Mouse (Mus musculus) embryonic stem cell, embryonic (primary cell): ENCODE results near the gene Mis18a.

ENCODE experiments used
- CTCF ChIA-PET, 4 experiments: fragments of 300-600 bp in 2 of 4; fragments of 350-600 bp in 2 of 4; sonication (Branson Sonifier 250); formaldehyde crosslinking; loops; one replicate each; lab custom pipeline; 2022; ENCODE audit warnings: inconsistent platforms in 2 of 4; lab: Charles Lee
- POLR2A ChIA-PET, 4 experiments: fragments of 300-600 bp in 2 of 4; fragments of 350-600 bp in 2 of 4; sonication (Branson Sonifier 250); formaldehyde crosslinking; loops; one replicate each; lab custom pipeline; 2022; ENCODE audit warnings: antibody characterized with exemption in 4 of 4, inconsistent platforms in 1 of 4; lab: Charles Lee

The Mis18a gene

GRCm38 (mm10) chr16:90727233-90728115, at the start of gene Mis18a:
Mis18a (minus strand) TSS chr16:90727404.
- ChIA-PET POLR2A (interaction anchor here in 3 of 4 experiments (0.6 to 2.7 kb wide), 21 partner anchors 10 to 869 kb away, joined by 3 to 14 read pairs (median 4); partner anchors contain the start of genes Mrap (in 2 of the 3), Cfap298 (in 1 of the 3) and Paxbp1 (in 1 of the 3)), CTCF (interaction anchor here (0.6 to 1.7 kb wide), 5 partner anchors 15 to 92 kb away, joined by 3 to 7 read pairs (median 5); no protein-coding TSS in a partner anchor)

DNA sequence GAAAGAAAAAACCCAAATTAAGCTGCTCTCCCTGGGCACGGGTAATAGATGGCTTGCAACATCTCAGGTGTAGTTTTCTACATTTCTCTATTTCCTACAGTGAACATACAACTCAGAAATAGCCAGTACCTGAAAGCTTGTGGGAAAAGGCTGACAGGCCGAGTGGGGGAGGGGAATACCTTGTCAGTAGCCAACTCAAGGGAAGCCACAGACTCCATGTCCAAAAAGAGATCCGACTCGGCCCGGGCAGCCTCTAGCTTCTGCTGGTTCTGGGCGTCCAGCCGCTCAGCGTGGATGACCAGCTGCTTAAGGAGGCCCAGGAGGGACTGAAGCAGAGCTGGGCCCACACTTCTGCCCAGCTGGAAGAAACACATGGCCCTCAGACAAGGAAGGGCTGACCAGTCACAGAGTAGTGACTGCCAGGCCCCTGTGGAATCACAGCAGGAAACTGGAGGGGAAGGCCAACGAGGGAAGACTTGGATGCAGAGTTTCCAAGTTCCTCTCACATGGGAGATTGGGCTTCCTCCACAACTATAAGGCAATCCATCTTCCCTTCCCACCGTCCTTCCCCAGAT, 48.8 kb upstream of the Mis18a start:
- CTCF ChIA-PET: no interaction called here
- POLR2A ChIA-PET: interaction anchor here in 2 of 4 experiments (0.5 to 1.0 kb wide), 5 partner anchors 23 to 134 kb away, joined by 3 read pairs; partner anchors contain the start of gene Mis18a (in 1 of the 2)

DNA sequence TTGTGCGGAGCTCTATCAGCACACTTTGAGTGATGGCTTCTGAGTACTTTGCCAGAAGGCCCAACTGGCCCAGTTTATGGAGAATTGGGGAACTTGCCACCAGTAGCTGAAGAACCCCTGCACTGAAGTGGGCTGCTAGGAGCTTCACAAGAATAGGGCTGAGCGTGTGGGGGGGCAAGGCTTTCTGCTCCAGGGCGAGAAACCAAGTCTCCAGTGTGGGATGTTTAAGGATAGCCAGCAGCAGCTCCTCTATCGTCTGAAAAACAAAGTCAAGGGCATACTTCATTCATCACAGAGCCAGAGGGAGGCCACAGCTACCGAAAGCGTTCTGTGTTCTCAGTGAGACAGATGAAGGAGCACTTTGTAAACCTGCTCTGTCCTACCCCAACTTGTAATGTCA, 47.4 kb upstream of the Mis18a start:
- CTCF ChIA-PET: interaction anchor here in 1 of 4 experiments (0.6 kb wide), 1 partner anchor 20 kb away, joined by 4 read pairs; no protein-coding TSS in a partner anchor
- POLR2A ChIA-PET: interaction anchor here in 2 of 4 experiments (1.1 to 1.7 kb wide), 2 partner anchors 55 to 270 kb away, joined by 3 to 4 read pairs; partner anchors contain the start of gene Paxbp1 (in 1 of the 2)

GRCm38 (mm10) chr16:90774216-90774615, 47.0 kb upstream of the Mis18a start:
- POLR2A ChIA-PET: interaction anchor here in 2 of 4 experiments (1.0 to 1.7 kb wide), 5 partner anchors 9 to 270 kb away, joined by 3 to 4 read pairs (median 3); partner anchors contain the start of gene Paxbp1 (in 1 of the 2)
- CTCF ChIA-PET: no interaction called here

- ChIA-PET POLR2A (interaction anchor here in 3 of 4 experiments (0.6 to 1.6 kb wide), 9 partner anchors 9 to 168 kb away, joined by 3 to 5 read pairs (median 3); partner anchors contain the start of gene Cfap298 (in 1 of the 3)), CTCF (interaction anchor here in 1 of 4 experiments (0.6 kb wide), 1 partner anchor 453 kb away, joined by 4 read pairs; no protein-coding TSS in a partner anchor)
These were observed 39.8 kb upstream of the Mis18a start for GRCm38 (mm10) chr16:90766919-90767454.

DNA sequence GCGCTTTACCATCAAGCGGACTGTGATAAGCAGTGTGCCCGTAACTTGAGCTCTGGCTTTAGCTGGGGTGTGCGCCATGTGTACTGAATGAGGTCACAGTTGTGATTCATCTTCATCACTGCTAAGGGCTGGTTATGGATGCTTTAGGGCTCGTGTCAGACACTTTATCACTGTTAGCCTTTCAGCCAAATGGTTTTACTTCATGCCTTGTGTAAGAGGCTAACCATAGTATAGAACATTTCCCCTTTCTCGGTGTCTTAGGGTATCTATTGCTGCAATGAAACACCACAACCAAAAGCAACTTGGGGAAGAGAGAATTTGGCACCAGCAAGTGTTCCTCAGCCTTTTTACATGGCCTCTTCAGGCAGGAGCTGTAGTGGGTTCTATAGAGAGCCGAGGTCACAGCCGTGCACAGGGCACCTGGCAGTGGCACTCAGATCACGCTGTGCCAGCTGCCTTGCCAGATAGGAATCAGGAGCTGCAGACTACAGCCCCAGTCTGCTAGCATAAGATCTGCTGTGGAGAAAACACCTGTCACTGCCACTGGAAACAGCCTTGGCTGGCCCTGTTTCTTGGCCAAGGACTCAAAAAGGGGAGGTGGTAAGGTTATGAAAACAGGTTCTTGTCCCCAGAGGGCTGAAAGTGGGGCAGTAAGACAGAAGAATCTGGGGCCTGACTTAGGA, 38.1 kb upstream of the Mis18a start:
- POLR2A ChIA-PET: interaction anchor here in 1 of 4 experiments (1.4 kb wide), 1 partner anchor 8 kb away, joined by 3 read pairs; no protein-coding TSS in a partner anchor
- CTCF ChIA-PET: no interaction called here

- CTCF ChIA-PET: no interaction called here
- POLR2A ChIA-PET: no interaction called here
These were observed 33.3 kb upstream of the Mis18a start for GRCm38 (mm10) chr16:90760515-90760914.

DNA sequence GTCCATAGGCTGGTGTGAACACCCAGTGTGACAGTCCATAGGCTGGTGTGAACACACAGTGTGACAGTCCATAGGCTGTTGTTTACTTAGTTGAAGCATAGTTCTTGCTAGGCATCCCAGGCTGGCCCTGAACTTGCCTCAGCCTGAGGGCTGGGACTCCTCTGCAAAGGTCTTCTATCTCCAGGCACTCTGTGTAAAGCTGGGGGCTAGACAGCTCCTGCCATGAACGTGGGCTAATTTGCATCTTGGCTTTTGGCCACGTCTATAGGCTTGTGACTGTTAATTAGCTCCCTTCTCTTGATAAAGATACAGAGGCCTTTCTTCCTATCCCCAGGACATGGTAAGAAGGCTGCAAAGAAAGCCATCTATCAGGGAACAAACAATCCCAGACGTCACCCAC, 32.1 kb upstream of the Mis18a start:
- ChIA-PET POLR2A (interaction anchor here in 1 of 4 experiments (0.6 to 2.2 kb wide), 2 partner anchors 8 to 27 kb away, joined by 3 to 5 read pairs; no protein-coding TSS in a partner anchor), CTCF (no interaction called here)

DNA sequence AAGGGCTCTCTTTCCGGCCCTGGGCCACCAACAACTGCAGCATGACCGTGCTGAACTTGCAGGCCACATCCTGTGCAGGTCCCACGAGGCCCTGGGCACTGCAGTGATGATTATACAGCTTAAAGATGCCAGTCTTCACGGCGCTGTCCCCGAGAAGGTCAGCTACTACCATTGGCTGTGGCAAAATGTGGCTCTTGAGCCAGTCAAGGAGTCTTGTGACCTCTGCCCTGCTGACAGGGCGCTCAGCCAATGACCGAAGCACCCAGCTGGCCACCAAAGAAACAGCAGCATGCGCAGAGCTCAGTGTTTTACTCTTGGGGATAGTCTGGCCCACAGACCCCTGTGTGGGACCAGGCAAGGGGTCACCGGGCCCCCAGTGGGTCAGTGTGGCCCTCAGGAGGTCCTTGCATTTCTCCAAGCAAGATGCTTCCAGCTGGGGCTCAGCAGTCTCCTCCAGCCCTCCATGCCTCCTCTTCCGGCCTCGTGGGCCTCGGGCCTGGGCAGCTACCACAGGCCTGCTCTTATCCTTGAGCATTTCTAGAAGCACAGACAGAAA, 26.3 kb upstream of the Mis18a start:
- ChIA-PET CTCF (no interaction called here), POLR2A (interaction anchor here in 2 of 4 experiments (0.9 to 1.2 kb wide), 4 partner anchors 22 to 279 kb away, joined by 3 read pairs; partner anchors contain the start of gene Mis18a (in 1 of the 2))

DNA sequence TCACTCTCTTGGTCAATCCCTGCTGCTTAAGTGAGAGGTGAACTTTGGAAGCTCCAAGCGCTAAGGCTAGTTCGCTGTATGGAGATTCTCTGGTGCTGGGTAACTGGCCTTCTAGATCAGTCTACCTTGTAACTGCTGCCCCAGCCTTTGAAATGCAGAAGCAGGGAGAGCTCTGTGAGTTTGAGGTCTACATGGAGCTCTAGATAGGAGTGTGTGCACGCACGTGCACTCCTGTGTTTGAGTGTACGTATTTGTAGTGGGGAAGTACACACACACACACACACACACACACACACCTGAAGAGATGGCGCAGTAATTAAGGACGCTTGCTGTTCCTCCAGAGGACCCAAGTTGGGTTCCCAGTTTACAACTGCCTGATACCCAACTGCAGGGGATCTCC, 21.0 kb upstream of the Mis18a start:
- ChIA-PET POLR2A (interaction anchor here in 2 of 4 experiments (0.6 to 1.1 kb wide), 2 partner anchors 29 to 250 kb away, joined by 3 read pairs; no protein-coding TSS in a partner anchor), CTCF (no interaction called here)

GRCm38 (mm10) chr16:90747143-90747542, 19.9 kb upstream of the Mis18a start:
- POLR2A ChIA-PET: no interaction called here
- CTCF ChIA-PET: no interaction called here

GRCm38 (mm10) chr16:90738092-90738956, 11.1 kb upstream of the Mis18a start, which contains the start of gene Mrap:
Mrap (plus strand) TSS chr16:90738207.
- POLR2A ChIA-PET: interaction anchor here in 2 of 4 experiments (1.0 to 2.6 kb wide), 5 partner anchors 11 to 518 kb away, joined by 3 to 14 read pairs (median 4); partner anchors contain the start of gene Mis18a (in 2 of the 2)
- CTCF ChIA-PET: interaction anchor here in 2 of 4 experiments (0.6 to 1.7 kb wide), 3 partner anchors 44 to 711 kb away, joined by 3 to 11 read pairs (median 6); no protein-coding TSS in a partner anchor

DNA sequence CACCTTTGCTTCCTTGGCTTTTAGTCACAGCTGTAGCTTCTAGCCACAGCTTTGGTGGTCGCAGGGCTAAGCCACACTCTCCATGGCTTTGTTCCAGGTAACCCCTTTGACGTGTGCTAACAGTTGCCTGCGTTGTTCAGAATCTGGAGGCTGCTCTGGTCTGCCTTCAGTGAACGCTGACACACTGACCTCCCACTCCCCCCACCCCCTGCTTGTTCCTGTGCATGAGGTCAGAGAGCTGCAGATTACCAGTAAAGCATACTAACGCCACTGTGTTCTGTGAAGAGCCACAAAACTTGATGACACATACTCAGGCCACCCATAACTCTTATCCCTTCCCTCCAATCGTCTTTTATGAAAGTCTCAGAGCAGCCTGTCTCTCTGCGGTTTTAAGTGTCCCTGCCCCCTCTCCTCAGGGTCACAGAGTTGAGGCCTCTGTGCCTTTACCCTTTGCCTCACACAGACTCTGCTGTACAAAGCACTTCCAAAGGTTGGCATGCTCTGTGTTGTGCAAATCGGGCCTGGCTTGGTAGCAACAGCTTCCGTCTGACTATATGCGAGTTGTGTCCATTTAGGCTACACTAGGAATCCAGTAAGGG, 9.6 kb upstream of the Mis18a start:
- ChIA-PET POLR2A (interaction anchor here in 2 of 4 experiments (0.6 to 2.6 kb wide), 4 partner anchors 9 to 80 kb away, joined by 3 to 14 read pairs (median 3); partner anchors contain the start of gene Mis18a (in 1 of the 2)), CTCF (interaction anchor here (0.6 to 1.7 kb wide), 4 partner anchors 42 to 653 kb away, joined by 3 to 6 read pairs (median 3); no protein-coding TSS in a partner anchor)

DNA sequence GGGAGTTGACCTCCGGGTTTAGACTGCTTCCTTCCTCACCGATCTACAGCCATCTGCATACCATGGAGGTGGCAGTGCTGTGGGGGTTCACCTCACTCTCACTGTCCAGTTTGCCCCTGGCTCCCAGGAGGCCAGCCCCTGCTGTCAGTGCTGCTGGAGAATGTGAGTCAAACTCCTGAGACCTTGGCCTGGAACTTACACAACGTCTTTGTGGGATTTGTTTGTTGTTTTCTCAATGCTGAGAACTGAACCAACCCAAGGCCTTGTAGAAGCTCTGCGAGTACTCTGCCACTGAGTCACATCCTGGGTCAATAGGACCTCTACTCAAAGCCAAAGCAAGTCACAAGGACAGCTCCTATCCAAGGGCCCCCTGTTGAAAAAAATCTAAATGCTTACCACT, 8.4 kb upstream of the Mis18a start:
- POLR2A ChIA-PET: interaction anchor here in 1 of 4 experiments (0.6 to 1.1 kb wide), 2 partner anchors 36 to 120 kb away, joined by 3 read pairs; no protein-coding TSS in a partner anchor

GRCm38 (mm10) chr16:90726600-90727227, 490 bp downstream of the Mis18a start:
- ChIA-PET POLR2A (interaction anchor here in 3 of 4 experiments (1.0 to 2.7 kb wide), 12 partner anchors 11 to 329 kb away, joined by 3 to 14 read pairs (median 4); partner anchors contain the start of genes Mrap (in 2 of the 3), Cfap298 (in 1 of the 3) and Paxbp1 (in 1 of the 3)), CTCF (interaction anchor here in 3 of 4 experiments (0.6 to 1.7 kb wide), 4 partner anchors 14 to 194 kb away, joined by 3 to 7 read pairs (median 6); no protein-coding TSS in a partner anchor)

More for the DNA sequence above, 8.4 kb upstream of the Mis18a start:
- CTCF ChIA-PET: no interaction called here
